Mouse (Mus musculus) cerebellum, adult 2 months (tissue): Measurements from ENCODE around the gene Chd6. TPM values are rescaled to one million over a fixed set of nuclear protein-coding genes. Genes with fewer than 3 reads are reported as not detected.

Source experiments
- DNase-seq, 2 experiments: peaks; one replicate each; pipeline ENCODE4 v3.0.0; 2021
- H3K27ac ChIP-seq: fragments of 200-500 bp; 2 replicates; pipeline ENCODE4 v1.5.1; 2012; ENCODE audit warnings: low read length, control low read depth, inconsistent platforms; ENCODE audit not compliant: insufficient read depth
- H3K27me3 ChIP-seq: fragments of 200-500 bp; 2 replicates; pipeline ENCODE4 v1.6.1; 2012; ENCODE audit warnings: inconsistent platforms, mild to moderate bottlenecking, low read length, moderate library complexity; ENCODE audit not compliant: control insufficient read depth, insufficient read depth
- H3K4me1 ChIP-seq: fragments of 200-500 bp; 2 replicates; pipeline ENCODE4 v1.6.1; 2011; ENCODE audit warnings: low read length; ENCODE audit not compliant: control insufficient read depth, insufficient read depth
- H3K4me3 ChIP-seq: fragments of 200-500 bp; replicated peaks from 2 replicates; pipeline ENCODE3; 2011; ENCODE audit warnings: mild to moderate bottlenecking, low read depth, low read length, control low read depth; ENCODE audit not compliant: insufficient read depth
- CTCF ChIP-seq: fragments of 200-500 bp; IDR thresholded peaks from 2 replicates; pipeline ENCODE4 v1.5.1; 2011; ENCODE audit warnings: low read depth, mild to moderate bottlenecking, control low read depth, low read length, moderate library complexity, borderline replicate concordance; ENCODE audit not compliant: insufficient read depth
- POLR2A ChIP-seq: fragments of 200-500 bp; IDR thresholded peaks from 2 replicates; pipeline ENCODE4 v1.6.1; 2011; ENCODE audit warnings: low read length, control low read depth, borderline replicate concordance; ENCODE audit not compliant: insufficient read depth
- WGBS: fragments of 180-500 bp; shearing (Covaris S2); methylation state at CpG from one replicate; pipeline ENCODE4 v1.1.7; 2018; 5-methylcytosine and 5-hydroxymethylcytosine counted together
- polyA plus RNA-seq: library from polyadenylated mRNA; depleted of rRNA; stranded (reverse); fragments of >200 nt; gene quantifications from 2 replicates; pipeline ENCODE4 v1.2.3, GENCODE M21; 2012

Gene Chd6
- polyA plus RNA-seq, 1 experiment, result 33.7 TPM

DNA sequence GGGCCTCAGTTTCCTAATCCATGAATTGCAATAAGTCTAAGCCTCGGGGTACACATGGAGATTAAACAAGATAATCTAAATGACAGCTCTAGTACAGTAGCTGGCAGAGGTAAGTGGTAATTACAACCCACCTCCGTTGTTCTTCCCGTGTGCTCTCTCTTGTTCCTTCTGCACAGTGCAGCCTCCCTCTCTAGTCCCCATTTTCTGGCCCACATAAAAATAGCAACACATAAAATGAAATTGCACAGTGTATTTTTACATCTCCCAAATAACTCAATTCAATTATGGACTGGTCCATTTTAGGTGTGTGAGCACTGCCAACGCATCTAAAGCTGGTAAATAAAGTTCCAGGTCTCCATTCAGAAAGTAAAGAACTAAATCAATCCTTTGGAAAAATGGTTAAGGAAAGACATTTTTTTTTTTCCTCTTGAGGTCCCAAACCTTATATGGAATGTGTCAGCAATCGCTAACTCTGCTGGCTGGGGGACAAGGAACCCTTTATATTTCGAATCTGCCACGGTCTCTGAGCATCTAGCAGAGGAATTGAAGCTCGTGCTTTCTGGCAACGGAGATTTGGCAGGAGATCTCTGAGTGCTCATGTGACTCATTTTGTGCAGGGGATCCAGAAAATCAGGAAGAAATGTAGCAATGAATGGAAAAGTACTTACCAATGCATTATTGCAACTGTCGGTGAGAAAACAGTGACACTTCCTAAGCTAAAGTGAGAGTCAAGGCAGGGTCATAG lies 19.7 kb upstream of the Chd6 start:
- H3K27ac ChIP-seq, result no peak overlapping the region
- DNase-seq, result peak in 1 of 2 experiments; percentile 13
- WGBS, result 23% methylated on average over 10 of the region's 10 CpGs
- TF ChIP-seq CTCF (no peak), POLR2A (no peak)
- H3K4me1 ChIP-seq, result no peaks in the 10 kb centered on the region
- no peak overlapping the region for H3K4me3 ChIP-seq
- H3K27me3 ChIP-seq, result no peaks in the 10 kb centered on the region; the same call in 1 of the 2 replicates

GRCm38 (mm10) chr2:161112011-161112410 lies 3.1 kb upstream of the Chd6 start:
- TF ChIP-seq CTCF (no peak), POLR2A (no peak)
- no peaks in the 10 kb centered on the region for H3K27me3 ChIP-seq
- H3K27ac ChIP-seq, result no peak overlapping the region
- DNase-seq, result no peak
- H3K4me3 ChIP-seq, result no peak overlapping the region
- WGBS, result 74% methylated on average over 5 of the region's 5 CpGs
- H3K4me1 ChIP-seq, result peaks cover under 1% of the 10 kb centered on the region; the same call in 1 of the 2 replicates

GRCm38 (mm10) chr2:161109398-161109821 lies 535 bp upstream of the Chd6 start:
- H3K27ac ChIP-seq, result peak overlapping the region; percentile 79
- H3K27me3 ChIP-seq, result no peaks in the 10 kb centered on the region
- no peak for DNase-seq
- H3K4me1 ChIP-seq, result peaks cover 2% of the 10 kb centered on the region; the same call in 1 of the 2 replicates
- no peak for TF ChIP-seq POLR2A
- no peak for TF ChIP-seq CTCF
- peak overlapping the region; percentile 81 for H3K4me3 ChIP-seq
- WGBS, result under 1% methylated on average over 26 of the region's 26 CpGs

DNA sequence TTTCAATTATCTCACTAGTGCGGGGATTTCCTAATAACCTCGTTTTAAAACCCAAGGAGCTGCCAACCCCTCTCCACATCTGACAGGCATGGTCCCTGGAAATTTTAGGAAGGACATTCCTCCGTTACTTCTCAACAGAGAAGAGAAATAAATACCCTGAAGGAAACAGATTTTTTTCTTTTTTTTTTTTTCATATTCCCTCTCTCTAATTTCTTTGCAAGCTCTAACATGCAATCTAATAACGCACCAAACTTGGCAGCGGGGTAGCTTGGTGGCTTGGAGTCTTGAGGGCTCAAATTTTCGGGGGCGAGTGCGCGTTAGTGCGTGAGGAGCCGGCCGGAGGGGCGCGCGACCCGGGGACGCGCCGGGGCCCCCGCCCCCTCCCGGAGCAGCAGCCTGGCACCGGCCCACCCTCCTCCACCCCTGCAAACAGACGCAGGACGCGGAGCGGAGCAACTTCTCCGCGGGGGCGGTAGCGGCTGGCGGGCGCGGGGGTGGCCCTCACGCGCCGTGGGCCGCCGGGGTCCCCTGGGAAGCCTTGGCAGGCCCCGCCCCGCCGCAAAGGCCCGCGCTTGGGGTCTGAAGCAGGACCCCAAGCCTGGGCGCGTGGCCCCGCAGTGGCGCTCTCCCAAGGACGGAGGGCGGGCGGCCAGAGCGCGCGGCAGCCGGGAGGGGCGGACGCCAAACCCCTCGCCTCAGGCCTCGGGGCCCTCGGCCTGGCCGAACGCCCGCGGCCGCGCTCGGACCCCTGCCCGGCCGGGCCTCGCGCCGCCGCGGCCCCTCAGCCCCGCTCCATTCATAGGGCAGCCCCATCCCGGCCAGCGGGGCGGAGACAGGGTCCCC lies 569 bp downstream of the Chd6 start:
- Histone ChIP-seq H3K4me1 (peaks cover 7% of the 10 kb centered on the region; the same call in 1 of the 2 replicates), H3K4me3 (peak overlapping the region; percentile 76), H3K27me3 (no peaks in the 10 kb centered on the region), H3K27ac (peak overlapping the region; percentile 80)
- under 1% methylated on average over 76 of the region's 77 CpGs for WGBS
- TF ChIP-seq CTCF (no peak), POLR2A (no peak)
- DNase-seq, result peak; percentile 63

GRCm38 (mm10) chr2:161107236-161107635 lies 1.6 kb downstream of the Chd6 start:
- Histone ChIP-seq H3K4me1 (peaks cover 9% of the 10 kb centered on the region; the same call in 1 of the 2 replicates), H3K4me3 (peak overlapping the region; percentile 18), H3K27ac (no peak overlapping the region), H3K27me3 (no peaks in the 10 kb centered on the region)
- no peak for TF ChIP-seq POLR2A
- peak in 1 of 2 experiments; percentile 32 for DNase-seq
- 13% methylated on average over 2 of the region's 2 CpGs for WGBS

DNA sequence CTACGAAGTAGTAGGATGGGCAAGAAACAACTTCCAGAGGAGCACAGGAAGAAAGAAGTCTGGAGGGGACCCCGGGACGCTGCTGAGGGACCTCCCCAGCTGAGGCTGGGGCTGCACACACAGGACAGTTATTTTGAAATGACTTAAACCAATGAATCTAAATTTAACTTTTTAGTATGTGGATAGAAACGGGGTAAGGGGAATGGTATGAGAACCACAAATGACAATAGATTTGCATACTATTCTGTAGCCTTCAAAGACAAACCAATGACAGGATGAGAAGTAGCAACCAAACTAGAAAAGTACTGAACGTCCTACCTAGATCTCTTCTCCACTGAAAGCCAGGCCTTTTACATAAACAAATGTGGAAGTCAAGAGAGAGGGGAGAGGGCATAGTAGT lies 5.1 kb downstream of the Chd6 start:
- H3K4me1 ChIP-seq, result peaks cover 9% of the 10 kb centered on the region; the same call in 1 of the 2 replicates
- no peak overlapping the region for H3K27ac ChIP-seq
- no peak overlapping the region for H3K4me3 ChIP-seq
- H3K27me3 ChIP-seq, result no peaks in the 10 kb centered on the region
- WGBS, result 53% methylated on average over 5 of the region's 5 CpGs
- DNase-seq, result no peak
- TF ChIP-seq CTCF (no peak), POLR2A (no peak)

DNA sequence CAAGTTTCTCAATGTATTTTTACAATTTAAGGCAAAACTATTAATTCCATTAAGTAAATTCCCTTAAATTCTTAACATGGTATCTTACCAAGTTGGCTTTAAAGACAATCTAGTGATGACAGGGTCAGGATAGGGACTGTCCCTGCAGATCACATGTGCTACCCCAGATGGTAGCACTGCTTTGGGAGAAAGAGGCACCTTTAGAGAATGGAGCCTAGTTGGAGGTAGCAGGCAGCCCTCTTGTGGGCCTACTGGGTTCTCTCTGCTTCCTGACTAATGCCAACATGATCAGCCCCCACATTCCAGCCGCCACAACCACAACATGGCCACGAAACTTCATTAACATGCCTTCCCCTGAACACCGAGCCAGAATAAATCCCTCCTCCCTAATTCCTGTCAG lies 6.8 kb downstream of the Chd6 start:
- Histone ChIP-seq H3K27ac (no peak overlapping the region), H3K27me3 (no peaks in the 10 kb centered on the region), H3K4me1 (peaks cover 9% of the 10 kb centered on the region; the same call in 1 of the 2 replicates), H3K4me3 (no peak overlapping the region)
- no peak for TF ChIP-seq CTCF
- no peak for TF ChIP-seq POLR2A
- DNase-seq, result no peak
- WGBS, result 78% methylated on average over 3 of the region's 3 CpGs
